Mouse (Mus musculus): ENCODE measurements around the gene Kiz. TPM values are rescaled to one million over a fixed set of nuclear protein-coding genes. Genes with fewer than 3 reads are reported as not detected.

The Kiz gene
- total RNA-seq, 2 experiments from 2014 or later, result 38.5 to 39.0 TPM

GRCm38 (mm10) chr2:146975024-146975423 lies 119.4 kb downstream of the Kiz start:
- DNase-seq (ENCODE audit: low spot score in 2 of 2), result no peak

- no peak for DNase-seq (ENCODE audit: low spot score in 2 of 2)
Measured at GRCm38 (mm10) chr2:146975453-146976028, 119.9 kb downstream of the Kiz start.

DNA sequence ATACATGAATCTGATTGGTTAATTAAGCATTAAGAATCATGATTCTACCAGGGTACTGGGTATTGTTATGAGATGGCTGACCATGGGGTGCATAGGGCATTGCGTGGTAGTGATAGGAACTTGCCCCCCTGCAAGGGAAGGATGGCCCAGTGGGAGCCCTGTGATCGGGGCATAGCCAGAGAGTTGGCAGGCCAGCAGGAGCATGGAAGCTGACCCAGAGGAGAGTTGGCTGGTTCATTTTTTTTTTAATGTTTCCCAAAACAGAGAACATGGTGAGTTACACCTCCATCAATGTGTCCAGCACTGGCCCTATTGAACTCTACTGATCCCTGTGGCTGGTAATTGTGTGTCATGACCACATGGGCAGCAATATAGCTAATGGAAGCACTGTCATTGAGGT lies 127.1 kb downstream of the Kiz start:
- no peak for DNase-seq (ENCODE audit: low spot score in 2 of 2)

GRCm38 (mm10) chr2:146984831-146985230 lies 129.2 kb downstream of the Kiz start:
- no peak for DNase-seq (ENCODE audit: low spot score in 2 of 2)

DNA sequence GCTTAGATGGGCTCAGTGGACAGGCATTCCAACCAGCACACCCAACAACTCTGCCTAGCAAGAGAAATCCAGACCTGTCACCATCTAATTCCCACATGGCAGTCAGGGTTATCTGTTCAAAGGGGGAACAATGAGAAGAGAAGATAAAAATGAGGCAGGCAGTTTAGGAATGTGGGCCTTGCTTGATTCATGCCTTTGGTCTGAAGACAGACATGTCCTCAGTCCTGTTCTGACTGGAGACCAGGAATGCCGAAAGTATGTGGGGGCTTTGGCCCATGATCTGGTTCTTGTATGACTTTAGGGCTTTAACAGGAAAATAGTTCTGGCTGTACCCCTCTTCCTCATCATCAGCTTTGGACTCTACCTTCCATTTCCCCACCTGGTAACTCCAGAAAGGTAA lies 130.1 kb downstream of the Kiz start:
- DNase-seq (ENCODE audit: low spot score in 2 of 2), result no peak

- no peak for DNase-seq (ENCODE audit: low spot score in 2 of 2)
Measured at GRCm38 (mm10) chr2:146986429-146986828, 130.8 kb downstream of the Kiz start.

DNA sequence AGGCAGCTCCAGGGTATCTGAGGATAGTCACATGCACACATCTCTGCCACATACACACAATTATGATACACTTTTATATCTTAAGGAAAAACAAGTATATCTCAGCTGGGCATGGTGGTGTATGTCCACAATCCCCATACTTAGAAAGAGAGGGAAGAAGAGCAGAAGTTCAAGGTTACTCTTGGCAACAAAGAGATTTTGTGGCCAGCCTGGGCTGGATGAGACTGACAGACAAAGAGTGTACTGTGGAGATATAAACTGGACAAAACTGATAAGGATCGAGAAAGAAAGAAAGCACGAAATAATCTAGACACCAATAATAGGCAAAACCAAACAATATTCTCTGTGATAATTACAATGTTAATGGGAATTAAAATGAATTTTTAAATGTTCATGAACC lies 151.6 kb downstream of the Kiz start:
- no peak for DNase-seq (ENCODE audit: low spot score in 2 of 2)

DNA sequence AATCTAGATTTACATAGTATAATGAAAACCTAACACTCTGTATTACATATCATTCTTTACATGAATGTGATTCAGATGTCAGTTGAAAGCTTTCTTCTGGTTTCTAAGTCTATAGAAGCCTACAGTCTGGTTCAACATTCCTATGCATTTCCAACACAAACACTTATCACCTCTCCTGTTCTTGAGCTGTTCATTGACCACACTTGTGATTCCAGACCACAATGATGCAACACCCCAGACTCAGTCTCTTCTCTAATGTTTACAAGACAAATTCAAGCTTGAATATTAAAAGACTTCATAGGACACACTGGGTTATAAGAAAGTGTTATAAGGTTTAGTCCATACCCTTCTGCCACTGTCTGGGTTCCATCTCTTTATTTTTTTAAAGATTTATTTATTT lies 153.4 kb downstream of the Kiz start:
- DNase-seq (ENCODE audit: low spot score in 2 of 2), result no peak

GRCm38 (mm10) chr2:147010141-147010540 lies 154.5 kb downstream of the Kiz start:
- DNase-seq (ENCODE audit: low spot score in 2 of 2), result no peak

- no peak for DNase-seq (ENCODE audit: low spot score in 2 of 2)
Measured at GRCm38 (mm10) chr2:147010952-147011351, 155.3 kb downstream of the Kiz start.

DNA sequence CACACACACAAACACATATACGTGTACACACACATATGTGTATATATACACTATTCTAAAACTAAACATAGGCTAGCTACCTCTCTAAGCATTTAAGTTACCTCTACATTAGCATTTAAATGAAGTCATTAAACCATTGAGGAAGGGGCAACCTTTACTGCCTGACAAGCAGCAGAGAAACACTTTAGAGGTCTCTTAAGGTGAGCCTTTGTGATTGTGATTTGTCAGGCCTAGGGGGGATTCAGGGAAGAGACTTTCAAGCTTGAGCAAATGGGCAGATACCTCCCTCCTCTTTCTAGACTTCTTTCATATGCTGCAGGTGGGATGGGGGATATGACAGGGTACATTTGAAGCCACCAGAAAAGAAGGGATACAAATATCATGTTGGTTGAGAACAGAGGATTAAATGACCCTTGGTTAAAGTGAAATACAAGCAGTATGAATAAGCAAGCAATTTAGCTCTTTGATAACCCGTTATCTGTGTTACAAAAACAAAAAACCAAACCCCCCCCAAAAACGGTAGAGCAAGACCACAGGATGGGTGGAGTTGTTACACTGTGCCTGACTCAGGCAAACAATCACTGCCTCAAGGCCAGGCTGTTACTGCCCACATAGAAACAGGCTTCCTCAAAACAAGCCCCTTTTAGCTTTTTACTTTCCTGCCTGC lies 155.9 kb downstream of the Kiz start:
- DNase-seq (ENCODE audit: low spot score in 2 of 2), result peak in 1 of 2 experiments; percentile 6

- DNase-seq (ENCODE audit: low spot score in 2 of 2), result peak in 1 of 2 experiments; percentile 5
Measured at GRCm38 (mm10) chr2:147012141-147012622, 156.5 kb downstream of the Kiz start.

GRCm38 (mm10) chr2:147012623-147013184 lies 157.0 kb downstream of the Kiz start, which contains the start of gene Xrn2:
TSS of gene Xrn2 (plus strand) at chr2:147012996.
- DNase-seq (ENCODE audit: low spot score in 2 of 2), result peak; percentile 89 to 94

DNA sequence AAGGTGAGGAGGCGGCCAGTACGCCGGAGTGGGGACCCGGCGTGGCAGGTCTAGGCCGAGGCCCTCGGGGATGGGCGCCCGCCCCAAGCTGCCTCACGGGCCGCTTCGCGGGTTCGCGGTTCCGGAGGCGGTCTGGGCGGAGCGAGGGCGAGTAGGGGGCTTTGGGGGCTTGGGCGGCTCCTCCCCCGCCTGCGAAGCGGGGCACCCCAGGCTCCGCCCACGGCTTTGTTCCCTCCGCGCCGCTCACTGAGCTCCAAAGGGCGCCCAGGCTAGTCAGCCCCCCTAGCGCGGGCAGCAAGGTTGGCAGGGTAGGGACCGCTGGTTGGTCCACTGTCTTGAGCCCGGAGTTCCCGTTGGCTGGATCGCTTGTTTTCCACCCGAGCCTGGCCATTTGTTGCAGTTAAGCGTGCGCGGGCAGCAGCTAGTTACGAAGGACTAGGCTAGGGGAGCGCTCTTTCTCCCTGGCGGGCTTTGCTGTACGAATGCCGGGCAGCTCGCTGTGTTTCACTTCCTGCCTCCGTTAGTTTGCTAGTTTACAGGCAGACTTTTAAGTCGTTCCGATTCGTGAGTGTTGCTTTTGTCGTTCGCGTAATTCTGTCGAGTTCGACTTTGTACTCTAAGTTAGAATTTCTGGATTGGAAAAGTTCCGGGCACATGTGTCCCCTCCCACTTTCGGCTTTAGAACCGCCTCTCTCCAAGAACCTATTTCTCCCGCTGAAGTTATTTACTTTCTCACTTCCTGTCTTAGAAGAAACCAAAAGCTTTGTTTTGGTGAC lies 157.7 kb downstream of the Kiz start:
- DNase-seq (ENCODE audit: low spot score in 2 of 2), result peak in 1 of 2 experiments; percentile 56

GRCm38 (mm10) chr2:147014101-147014886 lies 158.6 kb downstream of the Kiz start:
- DNase-seq (ENCODE audit: low spot score in 2 of 2), result no peak

Other genes with a start within 250 kb of the Kiz start
- gene Xrn2, start 157.1 kb downstream of the Kiz start, total RNA-seq (2021), result 10 to 100 TPM; 37.7 to 45.6 TPM
- gene Nkx2-4, start 229.6 kb downstream of the Kiz start, total RNA-seq (2021), result not detected